In the genomic region with DNA sequence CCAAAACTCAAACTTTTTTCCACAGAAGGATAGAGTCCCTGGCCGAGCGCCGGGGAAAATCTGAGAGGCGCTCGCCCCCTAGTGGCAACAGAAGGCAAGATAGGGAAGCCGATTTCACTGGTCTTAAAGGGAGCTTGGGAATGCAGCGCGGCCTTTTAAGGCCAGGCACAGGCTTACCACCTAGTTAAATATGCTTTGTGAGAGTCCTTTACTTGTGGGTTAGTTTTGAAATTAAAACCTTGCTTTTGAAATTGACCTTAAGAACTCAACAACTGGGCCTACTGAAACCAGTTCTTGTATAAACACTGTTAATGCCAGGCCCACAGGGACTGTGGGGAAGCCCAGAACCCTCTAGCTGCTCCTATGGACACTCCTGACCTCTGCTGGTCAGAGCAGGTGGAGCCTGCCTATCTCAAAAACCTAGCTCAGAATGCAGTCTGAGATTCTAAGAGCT, we compare ENCODE assay signal across 8 mouse cellular contexts. TPM values are rescaled to one million over a fixed set of nuclear protein-coding genes. Genes with fewer than 3 reads are reported as not detected.
DNase-seq lines count a peak whose midpoint lies in the region; ATAC-seq and TF ChIP-seq lines count a peak whose summit lies in the region.

No protein-coding gene starts in this region.

- H3K9me3 ChIP-seq in embryonic facial prominence, embryonic 15.5 days (replicated peaks), result no peaks in the 10 kb centered on the region
- H3K9me3 ChIP-seq in limb, embryonic 14.5 days (ENCODE audit: control insufficient read depth, low read length), result no peaks in the 10 kb centered on the region
- no peaks in the 10 kb centered on the region for H3K9me3 ChIP-seq in midbrain, postnatal 0 days (ENCODE audit: low read length)

- no peak overlapping the region for H3K27ac ChIP-seq in bone marrow, adult 2 months (ENCODE audit: control insufficient read depth, insufficient read depth, low read depth, low read length, poor library complexity)
- H3K27ac ChIP-seq in embryonic facial prominence, embryonic 15.5 days (replicated peaks), result no peak overlapping the region
- H3K27ac ChIP-seq in limb, embryonic 14.5 days (replicated peaks; ENCODE audit: low read depth, low read length), result no peak overlapping the region
- H3K27ac ChIP-seq in midbrain, postnatal 0 days (ENCODE audit: low read depth, low read length), result no peak overlapping the region

- no peak for TF ChIP-seq POLR2A in bone marrow, adult 2 months (IDR thresholded peaks at IDR 0.05; ENCODE audit: borderline replicate concordance, control insufficient read depth, low read depth, low read length)
- TF ChIP-seq POLR2A in limb, embryonic 14.5 days (IDR thresholded peaks at IDR 0.05; ENCODE audit: borderline replicate concordance, extremely low read depth, insufficient read depth, insufficient read length), result no peak

- H3K4me1 ChIP-seq in bone marrow, adult 2 months (ENCODE audit: control insufficient read depth, insufficient read depth, low read length), result peaks cover 6% of the 10 kb centered on the region
- H3K4me1 ChIP-seq in embryonic facial prominence, embryonic 15.5 days, result no peaks in the 10 kb centered on the region
- no peaks in the 10 kb centered on the region for H3K4me1 ChIP-seq in limb, embryonic 14.5 days (ENCODE audit: control insufficient read depth, insufficient read depth, low read length)
- no peaks in the 10 kb centered on the region for H3K4me1 ChIP-seq in midbrain, postnatal 0 days (ENCODE audit: insufficient read depth, low read length)

- DNase-seq in B cell, adult 2 months, result peak; percentile 83
- peak; percentile 63 to 77 for DNase-seq in heart, adult 9 months (ENCODE audit: low spot score in 2 of 2)
- DNase-seq in kidney, adult 9 months, result peak; percentile 84
- DNase-seq in limb, embryonic 14.5 days (ENCODE audit: low spot score), result peak; percentile 86
- peak; percentile 86 for DNase-seq in midbrain, postnatal 0 days (ENCODE audit: low spot score)
- DNase-seq in spleen, postnatal 10 days (ENCODE audit: low spot score in 2 of 2), result peak; percentile 65 to 83

- H3K9ac ChIP-seq in embryonic facial prominence, embryonic 15.5 days, result no peak overlapping the region
- no peak overlapping the region for H3K9ac ChIP-seq in limb, embryonic 14.5 days (ENCODE audit: low read depth, low read length, severe bottlenecking)
- H3K9ac ChIP-seq in midbrain, postnatal 0 days (replicated peaks; ENCODE audit: low read length, poor library complexity, severe bottlenecking), result no peak overlapping the region

- TF ChIP-seq CTCF in bone marrow, adult 2 months (IDR thresholded peaks at IDR 0.05; ENCODE audit: control insufficient read depth, insufficient read depth, low read length), result peak; percentile 82
- TF ChIP-seq CTCF in midbrain, postnatal 0 days (IDR thresholded peaks at IDR 0.05), result peak; percentile 80

- ATAC-seq in embryonic facial prominence, embryonic 15.5 days (ENCODE audit: insufficient number of reproducible peaks, low FRiP score, low TSS enrichment, low read depth), result peak; percentile 77
- ATAC-seq in limb, embryonic 14.5 days (ENCODE audit: low FRiP score, low read depth), result peak; percentile 93
- ATAC-seq in midbrain, postnatal 0 days (ENCODE audit: low FRiP score), result peak; percentile 92

- under 1% methylated on average over 8 of the region's 8 CpGs for WGBS in bone marrow, adult 2 months
- under 1% methylated on average over 8 of the region's 8 CpGs for WGBS in embryonic facial prominence, embryonic 15.5 days
- WGBS in limb, embryonic 14.5 days, result 0% methylated on average over 8 of the region's 8 CpGs
- WGBS in midbrain, postnatal 0 days, result under 1% methylated on average over 8 of the region's 8 CpGs

- H3K4me3 ChIP-seq in bone marrow, adult 2 months (replicated peaks; ENCODE audit: control insufficient read depth, low read depth, low read length), result no peak overlapping the region
- H3K4me3 ChIP-seq in embryonic facial prominence, embryonic 15.5 days (replicated peaks), result peak overlapping the region; percentile 15; the same call in 1 of the 2 replicates
- H3K4me3 ChIP-seq in limb, embryonic 14.5 days (replicated peaks; ENCODE audit: low read length), result no peak overlapping the region
- H3K4me3 ChIP-seq in midbrain, postnatal 0 days (ENCODE audit: low read depth, low read length), result no peak overlapping the region

- H3K27me3 ChIP-seq in embryonic facial prominence, embryonic 15.5 days, result no peaks in the 10 kb centered on the region
- H3K27me3 ChIP-seq in limb, embryonic 14.5 days (ENCODE audit: control insufficient read depth, insufficient read depth, low read length), result no peaks in the 10 kb centered on the region
- H3K27me3 ChIP-seq in midbrain, postnatal 0 days (ENCODE audit: insufficient read depth, low read length), result no peaks in the 10 kb centered on the region

- peak overlapping the region; percentile 28 for H3K4me2 ChIP-seq in embryonic facial prominence, embryonic 15.5 days (replicated peaks)
- H3K4me2 ChIP-seq in limb, embryonic 14.5 days (replicated peaks; ENCODE audit: low read depth, low read length, severe bottlenecking), result peak overlapping the region; percentile 4; the same call in 1 of the 2 replicates
- no peak overlapping the region for H3K4me2 ChIP-seq in midbrain, postnatal 0 days (ENCODE audit: low read depth, low read length, poor library complexity, severe bottlenecking)

- no peaks in the 10 kb centered on the region for H3K36me3 ChIP-seq in embryonic facial prominence, embryonic 15.5 days
- H3K36me3 ChIP-seq in limb, embryonic 14.5 days (ENCODE audit: control insufficient read depth, insufficient read depth, low read length), result no peaks in the 10 kb centered on the region
- no peaks in the 10 kb centered on the region for H3K36me3 ChIP-seq in midbrain, postnatal 0 days (ENCODE audit: insufficient read depth, low read length)

RNA-seq across cellular contexts. Expression of a gene that starts 20.2 kb away (rescaled TPM):
- polyA plus RNA-seq in bone marrow, adult 2 months (2011; ENCODE audit: insufficient read depth, insufficient read length, low replicate concordance, missing spikeins), result 24.9 and 39.4 TPM in 2 replicates
- 43.1 and 45.2 TPM in 2 replicates for polyA plus RNA-seq in embryonic facial prominence, embryonic 15.5 days (2015; fragmentation: Nextera tagmentation; extraction: Ambion mirVana)
- polyA plus RNA-seq in limb, embryonic 14.5 days (2012; rRNA removed), result 20.0 and 21.2 TPM in 2 replicates
- 43.2 and 46.5 TPM in 2 replicates for polyA plus RNA-seq in limb, embryonic 14.5 days (2014; fragmentation: Nextera tagmentation; extraction: Ambion mirVana)
- 4.4 and 5.2 TPM in 2 replicates for total RNA-seq in midbrain, postnatal 0 days (2014; rRNA removed)
- 2.2 and 3.7 TPM in 2 replicates for polyA plus RNA-seq in midbrain, postnatal 0 days (2015; fragmentation: Nextera tagmentation; extraction: Ambion mirVana)
